Mouse (Mus musculus) lung, embryonic 14.5 days (tissue): Measurements from ENCODE around the gene Vmn1r165. TPM values are rescaled to one million over a fixed set of nuclear protein-coding genes. Genes with fewer than 3 reads are reported as not detected.
"Not testable (repeated sequence)": the region's sequence is repeated elsewhere in the genome, so short reads cannot be mapped to it uniquely, and the experiment has no call there.

ENCODE experiments used
- ATAC-seq: fragments of 200-750 bp; cut with Nextera tagmentation; 2 replicates; pipeline ENCODE4 v1.8.0; 2017; ENCODE audit warnings: mild to moderate bottlenecking, moderate TSS enrichment, moderate library complexity; ENCODE audit not compliant: insufficient read depth
- DNase-seq: peaks from one replicate; pipeline ENCODE4 v3.0.0-alpha.2; 2015
- H3K27ac ChIP-seq: fragments of 300-500 bp; sonication (generic); 2 replicates; pipeline ENCODE4 v1.5.1; 2014; ENCODE audit warnings: low read depth, mild to moderate bottlenecking, moderate library complexity
- H3K27me3 ChIP-seq: fragments of 300-500 bp; sonication (generic); 2 replicates; pipeline ENCODE4 v1.6.1; 2014; ENCODE audit warnings: low read length, control low read depth; ENCODE audit not compliant: insufficient read depth
- H3K36me3 ChIP-seq: fragments of 300-500 bp; sonication (generic); 2 replicates; pipeline ENCODE4 v1.6.1; 2014; ENCODE audit warnings: control low read depth; ENCODE audit not compliant: insufficient read depth
- H3K4me1 ChIP-seq: fragments of 300-500 bp; sonication (generic); 2 replicates; pipeline ENCODE4 v1.6.1; 2014; ENCODE audit warnings: antibody characterized with exemption, control low read depth; ENCODE audit not compliant: insufficient read depth
- H3K4me2 ChIP-seq: fragments of 300-500 bp; sonication (generic); 2 replicates; pipeline ENCODE4 v1.6.1; 2014; ENCODE audit warnings: mild to moderate bottlenecking
- H3K4me3 ChIP-seq: fragments of 300-500 bp; sonication (generic); 2 replicates; pipeline ENCODE4 v1.5.1; 2014; ENCODE audit warnings: low read depth, low read length
- H3K9ac ChIP-seq: fragments of 300-500 bp; sonication (generic); 2 replicates; pipeline ENCODE4 v1.6.1; 2014
- H3K9me3 ChIP-seq: fragments of 300-500 bp; sonication (generic); 2 replicates; pipeline ENCODE4 v1.6.1; 2016; ENCODE audit warnings: low read depth, low read length, control low read depth
- WGBS: fragments of 180-500 bp; shearing (Covaris S2); extraction: QIAGEN DNeasy Blood & Tissue Kit; methylation state at CpG from one replicate; pipeline ENCODE4 v1.1.7; 2014; 5-methylcytosine and 5-hydroxymethylcytosine counted together
- polyA plus RNA-seq: library from polyadenylated mRNA; unstranded; fragments of >200 nt; fragmentation: Nextera tagmentation; extraction: Ambion mirVana; gene quantifications from 2 replicates; pipeline ENCODE4 v1.2.1, GENCODE M21; 2014

Vmn1r165 gene
- polyA plus RNA-seq: not detected in 2 replicates

DNA sequence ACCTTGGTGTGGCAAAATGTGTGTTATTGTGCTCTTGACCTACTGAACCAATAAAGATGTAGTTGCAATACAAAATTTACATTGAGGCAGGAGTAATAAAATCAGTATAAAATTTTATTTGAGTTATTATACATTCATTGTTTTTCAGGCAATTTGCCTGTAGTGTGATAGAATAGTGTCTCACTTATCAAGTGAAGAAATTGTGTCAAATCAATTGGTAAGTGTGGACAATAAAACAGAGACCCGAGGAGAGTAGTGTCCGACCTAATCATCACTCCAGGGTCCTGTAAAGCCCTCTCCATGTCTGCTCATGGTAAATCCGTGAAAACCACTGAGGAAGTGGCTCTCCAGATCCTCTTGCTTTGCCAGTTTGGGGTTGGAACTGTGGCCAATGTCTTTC lies at the start of gene Vmn1r165:
Gene Vmn1r165, plus strand, starts transcription at position 301 of the 400 bp plus-strand sequence.
- ATAC-seq, H3K9me3 ChIP-seq, H3K27ac ChIP-seq, H3K4me2 ChIP-seq, H3K4me1 ChIP-seq, H3K9ac ChIP-seq, H3K4me3 ChIP-seq, H3K36me3 ChIP-seq, DNase-seq, H3K27me3 ChIP-seq: not testable (repeated sequence)
- no CpG with 5 or more reads among the region's 3 CpGs for WGBS

GRCm38 (mm10) chr7:23251582-23251981 lies 34.5 kb downstream of the Vmn1r165 start, which contains the start of gene Vmn1r166:
Vmn1r166 (minus strand) TSS chr7:23251682.
- H3K36me3 ChIP-seq, H3K4me3 ChIP-seq, H3K9ac ChIP-seq, H3K27ac ChIP-seq, H3K9me3 ChIP-seq, H3K27me3 ChIP-seq, H3K4me1 ChIP-seq, ATAC-seq, DNase-seq, H3K4me2 ChIP-seq: not testable (repeated sequence)
- no CpG with 5 or more reads among the region's 2 CpGs for WGBS

Other genes starting within 250 kb of the Vmn1r165 start
- gene Gm4214, start 232.7 kb upstream of the Vmn1r165 start, polyA plus RNA-seq: not detected in 2 replicates
- gene Gm4216, start 197.4 kb upstream of the Vmn1r165 start, polyA plus RNA-seq: not detected in 2 replicates
- not detected in 2 replicates for gene Vmn1r163, start 161.8 kb upstream of the Vmn1r165 start, polyA plus RNA-seq
- gene Gm8720, start 149.9 kb upstream of the Vmn1r165 start, polyA plus RNA-seq: not detected in 2 replicates
- not detected in 2 replicates for gene Gm10662, start 72.9 kb upstream of the Vmn1r165 start, polyA plus RNA-seq
- gene Vmn1r166, start 34.4 kb downstream of the Vmn1r165 start, polyA plus RNA-seq: not detected in 2 replicates
- not detected in 2 replicates for gene Gm6902, start 61.6 kb downstream of the Vmn1r165 start, polyA plus RNA-seq
- not detected in 2 replicates for gene Nlrp4e, start 83.9 kb downstream of the Vmn1r165 start, polyA plus RNA-seq
- gene Nlrp5, start 168.6 kb downstream of the Vmn1r165 start, polyA plus RNA-seq: not detected in 2 replicates